In the genomic region with DNA sequence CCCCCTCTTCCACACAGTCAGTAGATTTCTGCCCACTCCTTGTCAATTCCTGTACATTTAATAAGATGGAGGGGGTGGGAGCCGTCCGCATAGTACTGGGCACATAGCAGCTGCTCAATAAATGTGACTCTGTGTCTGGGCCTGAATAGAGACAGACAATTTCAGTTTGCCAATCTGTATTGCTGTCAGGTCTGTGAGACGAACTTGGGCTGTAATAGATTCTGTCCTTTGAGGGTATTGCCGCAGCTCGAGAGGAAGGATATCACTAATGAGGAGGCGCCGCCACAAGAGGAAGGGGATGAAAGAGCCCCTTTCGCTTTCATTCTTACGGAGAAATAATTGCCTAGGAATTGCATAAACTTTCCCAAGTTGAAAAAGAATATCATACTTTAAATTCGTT, we compare ENCODE assay signal across 19 mouse cellular contexts.
A peak's percentile ranks its signal among the peaks of the same experiment; 100 is the strongest.
DNase-seq lines count a peak whose midpoint lies in the region; ATAC-seq and TF ChIP-seq lines count a peak whose summit lies in the region.
"Had no signal": no experiment of that assay in that cellular context is flagged by ENCODE, and none has a peak within 500 bp of the region (broad histone marks: within the 10 kb centered on the region; RNA-seq: fewer than 3 reads in every experiment).

No protein-coding gene starts in this region.

- H3K27ac ChIP-seq in midbrain, embryonic 12.5 days (replicated peaks): no peak overlapping the region
- no peak overlapping the region for H3K27ac ChIP-seq in midbrain, embryonic 11.5 days (ENCODE audit: low read depth, low read length)
- H3K27ac ChIP-seq in heart, embryonic 11.5 days (ENCODE audit: low read depth, low read length): no peak overlapping the region
- H3K27ac ChIP-seq: embryonic facial prominence, embryonic 12.5 days; heart, embryonic 10.5 days; heart, embryonic 15.5 days; hindbrain, embryonic 13.5 days; hindbrain, postnatal 0 days had no signal

- ATAC-seq in midbrain, embryonic 12.5 days (ENCODE audit: low FRiP score, low read depth): 0 out of 2 replicates have a peak, but pooled peaks have one; percentile 42
- ATAC-seq in midbrain, embryonic 11.5 days (ENCODE audit: low FRiP score): no peak
- peak; percentile 60; the same call in 1 of the 2 replicates for ATAC-seq in common myeloid progenitor, adult 5-6 weeks (replicated peaks; ENCODE audit: low read depth, poor library complexity, severe bottlenecking)
- ATAC-seq in megakaryocyte progenitor cell, adult 5-6 weeks (replicated peaks; ENCODE audit: poor library complexity): peak; percentile 46; the same call in 1 of the 2 replicates
- no peak for ATAC-seq in heart, embryonic 11.5 days (replicated peaks; ENCODE audit: insufficient number of reproducible peaks, low FRiP score, low TSS enrichment)
- ATAC-seq: hindbrain, postnatal 0 days had no signal

- H3K4me1 ChIP-seq in midbrain, embryonic 12.5 days: peaks cover 26% of the 10 kb centered on the region
- H3K4me1 ChIP-seq in midbrain, embryonic 11.5 days (ENCODE audit: control insufficient read depth, insufficient read depth, low read length): peaks cover 14% of the 10 kb centered on the region
- H3K4me1 ChIP-seq in heart, embryonic 11.5 days (ENCODE audit: control insufficient read depth, insufficient read depth, low read length): peaks cover 9% of the 10 kb centered on the region

- H3K9me3 ChIP-seq in midbrain, embryonic 12.5 days: no peaks in the 10 kb centered on the region
- H3K9me3 ChIP-seq in midbrain, embryonic 11.5 days (ENCODE audit: control insufficient read depth, low read length): no peaks in the 10 kb centered on the region
- H3K9me3 ChIP-seq in heart, embryonic 11.5 days (replicated peaks; ENCODE audit: control insufficient read depth, low read length): no peaks in the 10 kb centered on the region
- H3K9me3 ChIP-seq: embryonic facial prominence, embryonic 12.5 days; heart, embryonic 10.5 days; heart, embryonic 15.5 days; hindbrain, embryonic 13.5 days had no signal

- H3K4me3 ChIP-seq in midbrain, embryonic 12.5 days: no peak overlapping the region
- H3K4me3 ChIP-seq in midbrain, embryonic 11.5 days (ENCODE audit: low read depth, low read length): no peak overlapping the region
- no peak overlapping the region for H3K4me3 ChIP-seq in heart, embryonic 11.5 days (ENCODE audit: low read depth, low read length)
- H3K4me3 ChIP-seq: embryonic facial prominence, embryonic 12.5 days; heart, embryonic 10.5 days; heart, embryonic 15.5 days; hindbrain, embryonic 13.5 days had no signal

- no peak for TF ChIP-seq POLR2A in brain, embryonic 14.5 days (IDR thresholded peaks at IDR 0.05; ENCODE audit: borderline replicate concordance, extremely low read depth, insufficient read depth, insufficient read length, poor library complexity, severe bottlenecking)

- no peaks in the 10 kb centered on the region for H3K27me3 ChIP-seq in midbrain, embryonic 12.5 days
- H3K27me3 ChIP-seq in midbrain, embryonic 11.5 days (ENCODE audit: control insufficient read depth, insufficient read depth, low read length): no peaks in the 10 kb centered on the region
- no peaks in the 10 kb centered on the region for H3K27me3 ChIP-seq in heart, embryonic 11.5 days (ENCODE audit: control insufficient read depth, insufficient read depth, low read length)
- H3K27me3 ChIP-seq: embryonic facial prominence, embryonic 12.5 days; heart, embryonic 15.5 days; hindbrain, embryonic 13.5 days had no signal

- WGBS in midbrain, embryonic 12.5 days: 70% methylated on average over 10 of the region's 10 CpGs
- 82% methylated on average over 10 of the region's 10 CpGs for WGBS in midbrain, embryonic 11.5 days
- WGBS in heart, embryonic 11.5 days (ENCODE audit: insufficient replicate concordance): 81% methylated on average over 10 of the region's 10 CpGs

- no peak overlapping the region for H3K9ac ChIP-seq in midbrain, embryonic 12.5 days (replicated peaks)
- H3K9ac ChIP-seq in midbrain, embryonic 11.5 days (ENCODE audit: low read length): no peak overlapping the region
- no peak overlapping the region for H3K9ac ChIP-seq in heart, embryonic 11.5 days (ENCODE audit: low read depth, low read length)
- H3K9ac ChIP-seq: embryonic facial prominence, embryonic 12.5 days; heart, embryonic 15.5 days; hindbrain, embryonic 13.5 days had no signal

- no peak for DNase-seq in midbrain, embryonic 11.5 days (ENCODE audit: low spot score, missing footprints)
- DNase-seq in brain, embryonic 14.5 days (ENCODE audit: low read depth): peak; percentile 86
- DNase-seq: adrenal gland, adult 8-10 months; adrenal gland, postnatal 36 days; cerebellum, adult 11 months; cerebellum, adult 8-10 months; cerebellum, postnatal 14 days; gastrocnemius, postnatal 36 days; heart, adult 18-20 months; heart, postnatal 14 days had no signal

- TF ChIP-seq CTCF in brain, embryonic 14.5 days (IDR thresholded peaks at IDR 0.05; ENCODE audit: borderline replicate concordance, extremely low read depth, insufficient read depth, insufficient read length): no peak

- no peaks in the 10 kb centered on the region for H3K36me3 ChIP-seq in midbrain, embryonic 12.5 days
- no peaks in the 10 kb centered on the region for H3K36me3 ChIP-seq in midbrain, embryonic 11.5 days (ENCODE audit: control insufficient read depth, insufficient read depth, low read length)
- no peaks in the 10 kb centered on the region for H3K36me3 ChIP-seq in heart, embryonic 11.5 days (ENCODE audit: control insufficient read depth, insufficient read depth, low read length)
- H3K36me3 ChIP-seq: embryonic facial prominence, embryonic 12.5 days; heart, embryonic 10.5 days; heart, embryonic 15.5 days; hindbrain, embryonic 13.5 days had no signal

- no peak overlapping the region for H3K4me2 ChIP-seq in midbrain, embryonic 12.5 days (replicated peaks)
- H3K4me2 ChIP-seq in midbrain, embryonic 11.5 days: no peak overlapping the region
- no peak overlapping the region for H3K4me2 ChIP-seq in heart, embryonic 11.5 days
- H3K4me2 ChIP-seq: embryonic facial prominence, embryonic 12.5 days; heart, embryonic 15.5 days; hindbrain, embryonic 13.5 days had no signal

Comparison
In these comparisons a context has a peak if more than half of its experiments do, and no peak if none do; other contexts are left out.
1. ATAC-seq: peak in midbrain, embryonic 12.5 days (single experiment), common myeloid progenitor, adult 5-6 weeks (single experiment) and megakaryocyte progenitor cell, adult 5-6 weeks (single experiment); none in midbrain, embryonic 11.5 days (single experiment) and heart, embryonic 11.5 days (single experiment).